Comparison of ENCODE assay signal across 15 mouse cellular contexts in genomic region chr7:79831585-79831984, GRCm38 (mm10). TPM values are rescaled to one million over a fixed set of nuclear protein-coding genes. Genes with fewer than 3 reads are reported as not detected.
DNase-seq lines count a peak whose midpoint lies in the region; ATAC-seq and TF ChIP-seq lines count a peak whose summit lies in the region.
"Had no signal": no experiment of that assay in that cellular context is flagged by ENCODE, and none has a peak within 500 bp of the region (broad histone marks: within the 10 kb centered on the region; RNA-seq: fewer than 3 reads in every experiment).

No protein-coding gene starts in this region.

- H3K9ac ChIP-seq in intestine, embryonic 15.5 days, result no peak overlapping the region
- no peak overlapping the region for H3K9ac ChIP-seq in intestine, postnatal 0 days (ENCODE audit: low read depth, low read length)
- H3K9ac ChIP-seq in heart, embryonic 15.5 days, result no peak overlapping the region
- H3K9ac ChIP-seq: liver, embryonic 14.5 days had no signal

- peak overlapping the region; percentile 7; the same call in 1 of the 2 replicates for H3K27ac ChIP-seq in intestine, embryonic 15.5 days
- no peak overlapping the region; the same call in 1 of the 2 replicates for H3K27ac ChIP-seq in intestine, postnatal 0 days (ENCODE audit: low read depth, low read length)
- peak overlapping the region; percentile 21 for H3K27ac ChIP-seq in heart, embryonic 15.5 days
- H3K27ac ChIP-seq: layer of hippocampus, adult 2 months; liver, embryonic 14.5 days had no signal

- H3K9me3 ChIP-seq in intestine, embryonic 15.5 days, result no peaks in the 10 kb centered on the region
- no peaks in the 10 kb centered on the region for H3K9me3 ChIP-seq in intestine, postnatal 0 days (ENCODE audit: control insufficient read depth)
- no peaks in the 10 kb centered on the region for H3K9me3 ChIP-seq in heart, embryonic 15.5 days (replicated peaks)

- TF ChIP-seq CTCF in intestine, postnatal 0 days (IDR thresholded peaks at IDR 0.05; ENCODE audit: low read depth), result no peak

- DNase-seq in kidney, postnatal 14 days, result peak; percentile 65
- peak; percentile 28 for DNase-seq in skeletal muscle tissue, adult 2 months (ENCODE audit: low read depth, low spot score)
- DNase-seq in layer of hippocampus, postnatal 10 days (ENCODE audit: low spot score in 2 of 2), result no peak
- no peak for DNase-seq in thymus, postnatal 4 days
- DNase-seq: cerebellum, adult 18-20 months; right cerebral cortex, adult 18-20 months; thymus, adult 2 months had no signal

- ATAC-seq in intestine, embryonic 15.5 days, result no peak
- no peak for ATAC-seq in intestine, postnatal 0 days
- ATAC-seq in heart, embryonic 15.5 days (replicated peaks; ENCODE audit: insufficient number of reproducible peaks, insufficient read depth, low FRiP score, low read depth), result no peak; the same call in 1 of the 2 replicates
- no peak for ATAC-seq in megakaryocyte, adult 5-6 weeks (ENCODE audit: poor library complexity, severe bottlenecking)

- no peak overlapping the region for H3K4me2 ChIP-seq in intestine, embryonic 15.5 days (replicated peaks)
- no peak overlapping the region for H3K4me2 ChIP-seq in intestine, postnatal 0 days (replicated peaks; ENCODE audit: low read depth)
- no peak overlapping the region for H3K4me2 ChIP-seq in heart, embryonic 15.5 days

- WGBS in intestine, embryonic 15.5 days, result 59% methylated on average over 6 of the region's 6 CpGs
- 56% methylated on average over 6 of the region's 6 CpGs for WGBS in intestine, postnatal 0 days
- 43% methylated on average over 6 of the region's 6 CpGs for WGBS in heart, embryonic 15.5 days

- 0 out of 2 replicates have a peak, but pooled peaks cover 2% of the 10 kb centered on the region for H3K4me1 ChIP-seq in intestine, embryonic 15.5 days (replicated peaks)
- no peaks in the 10 kb centered on the region for H3K4me1 ChIP-seq in intestine, postnatal 0 days (replicated peaks; ENCODE audit: control insufficient read depth, insufficient read depth, low read length)
- no peaks in the 10 kb centered on the region for H3K4me1 ChIP-seq in heart, embryonic 15.5 days (replicated peaks)

- H3K36me3 ChIP-seq in intestine, embryonic 15.5 days, result no peaks in the 10 kb centered on the region
- peaks cover 51% of the 10 kb centered on the region for H3K36me3 ChIP-seq in intestine, postnatal 0 days (ENCODE audit: control insufficient read depth, insufficient read depth)
- H3K36me3 ChIP-seq in heart, embryonic 15.5 days, result no peaks in the 10 kb centered on the region

- no peaks in the 10 kb centered on the region for H3K27me3 ChIP-seq in intestine, embryonic 15.5 days (replicated peaks)
- H3K27me3 ChIP-seq in intestine, postnatal 0 days (replicated peaks; ENCODE audit: control insufficient read depth, insufficient read depth, low read length), result no peaks in the 10 kb centered on the region
- no peaks in the 10 kb centered on the region for H3K27me3 ChIP-seq in heart, embryonic 15.5 days

- H3K4me3 ChIP-seq in intestine, embryonic 15.5 days (replicated peaks), result no peak overlapping the region
- no peak overlapping the region for H3K4me3 ChIP-seq in intestine, postnatal 0 days (ENCODE audit: low read depth, low read length)
- no peak overlapping the region for H3K4me3 ChIP-seq in heart, embryonic 15.5 days
- H3K4me3 ChIP-seq: layer of hippocampus, adult 2 months had no signal

RNA-seq across cellular contexts. Expression of gene Mesp2, which starts 21.1 kb away (rescaled TPM):
- polyA plus RNA-seq in intestine, embryonic 15.5 days (2015; fragmentation: Nextera tagmentation; extraction: Ambion mirVana), result 1.3 and 2.0 TPM in 2 replicates
- 1.7 and 1.9 TPM in 2 replicates for polyA plus RNA-seq in intestine, postnatal 0 days (2015; fragmentation: Nextera tagmentation; extraction: Ambion mirVana)
- 0.20 and 0.23 TPM in 2 replicates for polyA plus RNA-seq in heart, embryonic 15.5 days (2015; fragmentation: Nextera tagmentation; extraction: Ambion mirVana)
- 1 to 10 TPM; 1.6 to 1.8 TPM for total RNA-seq in layer of hippocampus, postnatal 10 days (2021)
- total RNA-seq in megakaryocyte, adult 5-6 weeks (2015), result 0.29 TPM in 1 of 2 replicates, not detected in the other
- total RNA-seq in megakaryocyte, adult 5-6 weeks (2017), result not detected in 2 replicates
- total RNA-seq: CH12.LX; gastrocnemius, adult 8-10 months had no signal

RNA-seq across cellular contexts. Expression of gene Anpep, which starts 29.3 kb away (rescaled TPM):
- polyA plus RNA-seq in intestine, embryonic 15.5 days (2015; fragmentation: Nextera tagmentation; extraction: Ambion mirVana), result 161 and 174 TPM in 2 replicates
- 476 and 488 TPM in 2 replicates for polyA plus RNA-seq in intestine, postnatal 0 days (2015; fragmentation: Nextera tagmentation; extraction: Ambion mirVana)
- 8.6 and 11.8 TPM in 2 replicates for polyA plus RNA-seq in heart, embryonic 15.5 days (2015; fragmentation: Nextera tagmentation; extraction: Ambion mirVana)
- 1 to 10 TPM; 5.6 to 6.0 TPM for total RNA-seq in layer of hippocampus, postnatal 10 days (2021)
- total RNA-seq in megakaryocyte, adult 5-6 weeks (2015), result 1.8 and 2.0 TPM in 2 replicates
- total RNA-seq in megakaryocyte, adult 5-6 weeks (2017), result not detected in 2 replicates

RNA-seq across cellular contexts. Expression of gene Mesp1, which starts 38.0 kb away (rescaled TPM):
- polyA plus RNA-seq in intestine, embryonic 15.5 days (2015; fragmentation: Nextera tagmentation; extraction: Ambion mirVana), result 0.13 and 0.21 TPM in 2 replicates
- 0.21 and 0.27 TPM in 2 replicates for polyA plus RNA-seq in intestine, postnatal 0 days (2015; fragmentation: Nextera tagmentation; extraction: Ambion mirVana)
- polyA plus RNA-seq in heart, embryonic 15.5 days (2015; fragmentation: Nextera tagmentation; extraction: Ambion mirVana), result 0.14 TPM in 1 of 2 replicates, not detected in the other
- under 1 TPM in 1 of 2 experiments, not detected in 1; 0.57 TPM for total RNA-seq in layer of hippocampus, postnatal 10 days (2021)
- not detected in 2 replicates for total RNA-seq in megakaryocyte, adult 5-6 weeks (2015)
- total RNA-seq in megakaryocyte, adult 5-6 weeks (2017), result not detected in 2 replicates
- total RNA-seq: CH12.LX; gastrocnemius, adult 8-10 months had no signal

Comparison
In these comparisons a context has a peak if more than half of its experiments do, and no peak if none do; other contexts are left out.
1. DNase-seq: peak in kidney, postnatal 14 days (single experiment) and skeletal muscle tissue, adult 2 months (single experiment); none in layer of hippocampus, postnatal 10 days (0 of 2) and thymus, postnatal 4 days (single experiment).
2. RNA of gene Anpep, which starts 29.3 kb away (polyA plus RNA-seq): 476 to 488 TPM in intestine, postnatal 0 days and 161 to 174 TPM in intestine, embryonic 15.5 days; 8.6 to 11.8 TPM in heart, embryonic 15.5 days; every median in the first group is over 10 times any median in the second.